Mouse (Mus musculus) liver, adult (tissue): ENCODE results near the gene Atxn2l.

Source experiments
- GATA4 ChIP-seq: IDR thresholded peaks from 2 replicates; pipeline ENCODE4 v1.6.1; 2014; ENCODE audit warnings: mild to moderate bottlenecking, low read length; ENCODE audit not compliant: insufficient replicate concordance

Atxn2l gene

GRCm38 (mm10) chr7:126470077-126470476 lies 33.2 kb downstream of the Atxn2l start:
- no peak for TF ChIP-seq GATA4

GRCm38 (mm10) chr7:126467834-126468627 lies 35.2 kb downstream of the Atxn2l start:
- no peak for TF ChIP-seq GATA4

GRCm38 (mm10) chr7:126467271-126467670 lies 36.0 kb downstream of the Atxn2l start:
- TF ChIP-seq GATA4: no peak

- TF ChIP-seq GATA4: no peak
Observed at GRCm38 (mm10) chr7:126466707-126467106, 36.5 kb downstream of the Atxn2l start.

- no peak for TF ChIP-seq GATA4
Observed at GRCm38 (mm10) chr7:126466116-126466515, 37.1 kb downstream of the Atxn2l start.

- no peak for TF ChIP-seq GATA4
Observed at GRCm38 (mm10) chr7:126465246-126466030, 37.8 kb downstream of the Atxn2l start.

GRCm38 (mm10) chr7:126464836-126465235 lies 38.4 kb downstream of the Atxn2l start:
- no peak for TF ChIP-seq GATA4

GRCm38 (mm10) chr7:126464121-126464520 lies 39.1 kb downstream of the Atxn2l start:
- TF ChIP-seq GATA4: no peak

GRCm38 (mm10) chr7:126463547-126463946 lies 39.7 kb downstream of the Atxn2l start:
- TF ChIP-seq GATA4: no peak

- TF ChIP-seq GATA4: no peak
Observed at GRCm38 (mm10) chr7:126463004-126463403, 40.2 kb downstream of the Atxn2l start, which contains the start of gene Atp2a1. Atp2a1 (minus strand) TSS chr7:126463108.

- TF ChIP-seq GATA4: no peak
Observed at GRCm38 (mm10) chr7:126461626-126462025, 41.6 kb downstream of the Atxn2l start.

- no peak for TF ChIP-seq GATA4
Observed at GRCm38 (mm10) chr7:126460623-126461399, 42.4 kb downstream of the Atxn2l start.

GRCm38 (mm10) chr7:126458844-126459618 lies 44.2 kb downstream of the Atxn2l start:
- no peak for TF ChIP-seq GATA4

- TF ChIP-seq GATA4: no peak
Observed at GRCm38 (mm10) chr7:126458225-126458624, 45.0 kb downstream of the Atxn2l start.
